Mouse (Mus musculus): ENCODE data around the gene Gm3646. TPM values are rescaled to one million over a fixed set of nuclear protein-coding genes. Genes with fewer than 3 reads are reported as not detected.

The Gm3646 gene
- polyA plus RNA-seq, 1 experiment from 2014 or later: not detected

DNA sequence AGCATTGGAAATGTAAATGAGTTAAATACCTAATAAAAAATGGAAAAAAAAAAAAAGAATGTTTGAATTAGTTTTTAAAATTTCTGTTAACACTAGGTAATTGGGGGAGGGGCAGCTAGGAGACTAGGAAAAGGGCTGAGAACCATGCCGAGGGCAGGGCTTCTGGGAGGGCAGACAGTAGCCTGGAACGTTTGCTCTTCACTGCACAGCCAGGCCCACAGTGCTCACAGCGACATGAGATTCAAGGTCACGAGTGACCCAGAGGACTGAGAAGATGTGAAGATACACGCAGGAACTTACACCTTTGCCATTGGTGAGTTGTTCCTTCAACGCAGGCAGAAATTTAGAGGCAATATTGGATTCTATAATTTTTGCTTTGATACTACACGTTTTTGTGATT, 2.2 kb downstream of the Gm3646 start:
- WGBS: 79% methylated on average over 7 of the region's 7 CpGs
- Histone ChIP-seq H3K27me3 (ENCODE audit: control insufficient read depth, insufficient read depth, low read length) (no peaks in the 10 kb centered on the region), H3K9me3 (replicated peaks; ENCODE audit: control insufficient read depth, low read length) (no peaks in the 10 kb centered on the region), H3K4me1 (ENCODE audit: control insufficient read depth, insufficient read depth, low read length) (no peaks in the 10 kb centered on the region), H3K4me3 (replicated peaks; ENCODE audit: low read length) (no peak overlapping the region), H3K27ac (ENCODE audit: low read length) (no peak overlapping the region), H3K36me3 (ENCODE audit: control insufficient read depth, insufficient read depth, low read length) (no peaks in the 10 kb centered on the region), H3K9ac (ENCODE audit: low read length) (no peak overlapping the region), H3K4me2 (ENCODE audit: low read depth, low read length) (no peak overlapping the region)
- no peak for ATAC-seq (ENCODE audit: insufficient read depth, low FRiP score)

DNA sequence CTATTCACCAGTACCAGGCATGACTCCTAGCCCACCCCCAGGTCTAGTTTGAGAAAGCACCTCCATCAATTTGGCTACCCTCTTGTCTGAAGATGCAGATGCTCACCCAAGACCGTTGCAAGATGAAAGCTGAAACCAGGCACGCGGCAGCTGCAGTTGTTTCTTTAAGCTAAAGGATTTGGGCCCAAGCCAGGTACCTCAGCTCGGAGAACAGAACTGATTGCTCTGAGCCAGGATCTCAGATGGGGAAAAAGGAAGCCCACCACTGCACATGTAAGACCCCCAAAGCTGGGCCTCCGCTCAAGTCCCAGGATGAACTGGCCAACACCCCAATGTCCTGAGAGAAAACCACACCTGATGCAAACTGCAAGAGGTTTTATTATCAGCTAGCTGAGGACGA, 7.6 kb downstream of the Gm3646 start:
- no peak overlapping the region for H3K9ac ChIP-seq (ENCODE audit: low read length)
- H3K9me3 ChIP-seq (replicated peaks; ENCODE audit: control insufficient read depth, low read length): no peaks in the 10 kb centered on the region
- no peaks in the 10 kb centered on the region for H3K4me1 ChIP-seq (ENCODE audit: control insufficient read depth, insufficient read depth, low read length)
- 70% methylated on average over 6 of the region's 6 CpGs for WGBS
- H3K36me3 ChIP-seq (ENCODE audit: control insufficient read depth, insufficient read depth, low read length): no peaks in the 10 kb centered on the region
- ATAC-seq (ENCODE audit: insufficient read depth, low FRiP score): no peak
- no peak overlapping the region for H3K27ac ChIP-seq (ENCODE audit: low read length)
- H3K27me3 ChIP-seq (ENCODE audit: control insufficient read depth, insufficient read depth, low read length): no peaks in the 10 kb centered on the region
- no peak overlapping the region for H3K4me3 ChIP-seq (replicated peaks; ENCODE audit: low read length)
- H3K4me2 ChIP-seq (ENCODE audit: low read depth, low read length): no peak overlapping the region

DNA sequence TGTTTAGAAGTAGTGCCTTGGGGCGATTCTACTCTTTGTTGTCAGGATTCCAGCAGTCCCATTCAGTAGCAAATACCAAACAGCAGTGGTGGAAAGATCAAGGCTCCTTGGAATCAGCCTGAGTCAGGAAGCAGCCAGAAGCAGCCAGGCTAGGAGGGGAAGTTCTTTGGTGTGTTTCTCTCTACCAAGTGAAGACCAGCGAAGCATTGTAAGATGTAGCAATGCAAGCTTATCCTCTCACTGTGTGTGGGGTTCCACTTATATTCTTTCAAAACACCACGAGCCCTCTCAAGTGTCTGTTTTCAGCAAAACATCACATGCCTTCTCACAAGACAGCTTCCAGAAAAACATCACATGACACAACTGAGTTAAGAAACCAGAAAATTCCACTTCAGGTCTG, 8.4 kb downstream of the Gm3646 start:
- H3K9me3 ChIP-seq (replicated peaks; ENCODE audit: control insufficient read depth, low read length): no peaks in the 10 kb centered on the region
- WGBS: 83% methylated on average over 3 of the region's 3 CpGs

DNA sequence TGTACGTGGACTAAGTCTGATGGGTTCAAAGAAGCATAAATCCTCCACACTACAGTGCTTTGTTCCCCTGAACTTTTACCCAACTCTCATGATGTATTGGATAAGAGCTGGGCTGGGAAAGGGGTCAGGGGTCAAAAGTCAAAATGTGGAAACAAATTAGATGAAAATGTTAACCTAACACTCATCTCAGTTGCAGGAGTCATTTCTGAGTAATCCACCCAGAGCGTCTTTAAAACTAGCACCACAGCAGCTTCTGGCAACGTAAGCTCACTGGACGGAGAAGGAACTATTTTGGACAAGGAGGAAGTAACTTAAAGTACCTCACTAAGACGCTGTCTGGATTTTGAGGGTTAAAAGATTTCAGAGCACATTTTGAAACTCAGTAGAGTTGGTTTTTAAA, 20.5 kb downstream of the Gm3646 start:
- H3K27ac ChIP-seq (ENCODE audit: low read length): no peak overlapping the region
- no peaks in the 10 kb centered on the region for H3K9me3 ChIP-seq (replicated peaks; ENCODE audit: control insufficient read depth, low read length)
- no peak for ATAC-seq (ENCODE audit: insufficient read depth, low FRiP score)
- no peak overlapping the region for H3K4me3 ChIP-seq (replicated peaks; ENCODE audit: low read length)
- no peak overlapping the region for H3K9ac ChIP-seq (ENCODE audit: low read length)
- no peaks in the 10 kb centered on the region for H3K4me1 ChIP-seq (ENCODE audit: control insufficient read depth, insufficient read depth, low read length)
- H3K36me3 ChIP-seq (ENCODE audit: control insufficient read depth, insufficient read depth, low read length): no peaks in the 10 kb centered on the region
- no peaks in the 10 kb centered on the region for H3K27me3 ChIP-seq (ENCODE audit: control insufficient read depth, insufficient read depth, low read length)
- no peak overlapping the region for H3K4me2 ChIP-seq (ENCODE audit: low read depth, low read length)
- WGBS: 52% methylated on average over 5 of the region's 5 CpGs

More for the DNA sequence above, 8.4 kb downstream of the Gm3646 start:
- no peaks in the 10 kb centered on the region for H3K4me1 ChIP-seq (ENCODE audit: control insufficient read depth, insufficient read depth, low read length)
- H3K4me3 ChIP-seq (replicated peaks; ENCODE audit: low read length): no peak overlapping the region
- ATAC-seq (ENCODE audit: insufficient read depth, low FRiP score): no peak
- H3K9ac ChIP-seq (ENCODE audit: low read length): no peak overlapping the region
- no peak overlapping the region for H3K27ac ChIP-seq (ENCODE audit: low read length)
- no peaks in the 10 kb centered on the region for H3K27me3 ChIP-seq (ENCODE audit: control insufficient read depth, insufficient read depth, low read length)
- H3K4me2 ChIP-seq (ENCODE audit: low read depth, low read length): no peak overlapping the region
- no peaks in the 10 kb centered on the region for H3K36me3 ChIP-seq (ENCODE audit: control insufficient read depth, insufficient read depth, low read length)

DNA sequence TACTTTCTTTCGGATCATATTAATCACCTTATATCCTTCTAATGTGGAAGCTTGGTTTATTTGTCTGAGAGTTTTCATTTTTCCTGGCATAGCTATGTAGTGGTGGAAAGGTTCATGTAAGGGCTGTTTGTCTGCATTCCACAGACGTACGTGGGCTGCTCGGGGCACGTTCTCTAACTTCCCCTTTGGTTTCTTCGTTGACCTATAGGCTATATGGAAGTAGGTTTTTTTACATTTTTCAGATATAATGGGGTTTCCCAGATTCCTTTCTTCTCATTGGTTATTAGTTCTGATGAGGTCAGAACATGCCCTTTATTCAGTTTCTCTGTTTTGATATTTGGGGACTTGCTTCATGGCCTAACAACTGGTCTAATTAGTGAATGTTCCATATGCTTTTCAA, 23.3 kb downstream of the Gm3646 start:
- WGBS: 80% methylated on average over 6 of the region's 6 CpGs
- ATAC-seq (ENCODE audit: insufficient read depth, low FRiP score): no peak
- H3K36me3 ChIP-seq (ENCODE audit: control insufficient read depth, insufficient read depth, low read length): no peaks in the 10 kb centered on the region

DNA sequence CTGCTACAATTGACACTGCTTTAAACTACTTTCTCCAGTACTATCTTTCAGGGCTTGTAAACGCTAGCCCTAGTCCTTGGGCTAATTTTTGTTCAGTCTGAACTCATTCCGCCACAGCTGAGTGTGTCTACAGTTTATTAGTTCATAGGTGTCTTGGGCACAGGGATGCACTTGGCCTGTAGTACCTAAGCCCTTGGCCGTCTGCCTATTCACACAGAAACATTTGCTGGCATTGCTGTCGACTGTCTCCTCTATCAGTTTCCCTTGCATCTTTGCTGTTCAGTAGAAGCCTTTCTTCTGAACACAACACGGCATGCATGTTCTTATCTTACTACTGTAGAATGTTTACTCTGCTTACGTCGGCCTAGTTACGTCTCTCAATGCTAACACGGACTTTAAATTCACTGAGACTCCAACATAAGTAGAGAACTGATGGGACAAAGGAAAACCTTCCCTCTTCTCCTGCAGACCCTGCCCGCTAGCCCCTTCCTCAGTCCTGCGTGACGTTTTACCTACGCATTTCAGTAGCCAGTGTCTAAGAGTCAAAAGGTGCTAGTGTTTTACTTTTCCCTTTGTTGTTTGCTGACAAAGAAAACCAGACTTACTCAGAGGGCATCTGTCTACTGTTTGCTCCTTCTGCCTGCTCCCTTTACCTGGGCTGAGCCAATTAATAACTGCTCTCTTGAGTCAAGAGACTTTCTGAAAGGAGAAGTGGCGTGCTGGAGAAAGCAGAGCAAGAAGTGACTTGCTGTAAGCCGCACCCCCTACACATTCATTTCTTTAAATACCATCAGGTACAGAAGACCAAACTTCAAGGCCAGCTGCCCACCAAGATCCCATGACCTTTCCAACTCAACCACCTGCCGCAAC, 25.8 kb downstream of the Gm3646 start:
- Histone ChIP-seq H3K9me3 (replicated peaks; ENCODE audit: control insufficient read depth, low read length) (no peaks in the 10 kb centered on the region), H3K4me2 (ENCODE audit: low read depth, low read length) (0 out of 2 replicates have a peak overlapping the region, but pooled peaks have one; percentile 12), H3K9ac (ENCODE audit: low read length) (no peak overlapping the region), H3K27me3 (ENCODE audit: control insufficient read depth, insufficient read depth, low read length) (no peaks in the 10 kb centered on the region), H3K36me3 (ENCODE audit: control insufficient read depth, insufficient read depth, low read length) (no peaks in the 10 kb centered on the region), H3K4me3 (replicated peaks; ENCODE audit: low read length) (no peak overlapping the region), H3K4me1 (ENCODE audit: control insufficient read depth, insufficient read depth, low read length) (peaks cover 6% of the 10 kb centered on the region; the same call in 1 of the 2 replicates), H3K27ac (ENCODE audit: low read length) (peak overlapping the region; percentile 84)
- 63% methylated on average over 16 of the region's 16 CpGs for WGBS
- peak; percentile 56; the same call in 1 of the 2 replicates for ATAC-seq (ENCODE audit: insufficient read depth, low FRiP score)

More for the DNA sequence above, 23.3 kb downstream of the Gm3646 start:
- no peak overlapping the region for H3K9ac ChIP-seq (ENCODE audit: low read length)
- peaks cover 6% of the 10 kb centered on the region; the same call in 1 of the 2 replicates for H3K4me1 ChIP-seq (ENCODE audit: control insufficient read depth, insufficient read depth, low read length)
- H3K4me3 ChIP-seq (replicated peaks; ENCODE audit: low read length): no peak overlapping the region
- H3K4me2 ChIP-seq (ENCODE audit: low read depth, low read length): no peak overlapping the region
- no peak overlapping the region for H3K27ac ChIP-seq (ENCODE audit: low read length)
- H3K9me3 ChIP-seq (replicated peaks; ENCODE audit: control insufficient read depth, low read length): no peaks in the 10 kb centered on the region
- no peaks in the 10 kb centered on the region for H3K27me3 ChIP-seq (ENCODE audit: control insufficient read depth, insufficient read depth, low read length)

DNA sequence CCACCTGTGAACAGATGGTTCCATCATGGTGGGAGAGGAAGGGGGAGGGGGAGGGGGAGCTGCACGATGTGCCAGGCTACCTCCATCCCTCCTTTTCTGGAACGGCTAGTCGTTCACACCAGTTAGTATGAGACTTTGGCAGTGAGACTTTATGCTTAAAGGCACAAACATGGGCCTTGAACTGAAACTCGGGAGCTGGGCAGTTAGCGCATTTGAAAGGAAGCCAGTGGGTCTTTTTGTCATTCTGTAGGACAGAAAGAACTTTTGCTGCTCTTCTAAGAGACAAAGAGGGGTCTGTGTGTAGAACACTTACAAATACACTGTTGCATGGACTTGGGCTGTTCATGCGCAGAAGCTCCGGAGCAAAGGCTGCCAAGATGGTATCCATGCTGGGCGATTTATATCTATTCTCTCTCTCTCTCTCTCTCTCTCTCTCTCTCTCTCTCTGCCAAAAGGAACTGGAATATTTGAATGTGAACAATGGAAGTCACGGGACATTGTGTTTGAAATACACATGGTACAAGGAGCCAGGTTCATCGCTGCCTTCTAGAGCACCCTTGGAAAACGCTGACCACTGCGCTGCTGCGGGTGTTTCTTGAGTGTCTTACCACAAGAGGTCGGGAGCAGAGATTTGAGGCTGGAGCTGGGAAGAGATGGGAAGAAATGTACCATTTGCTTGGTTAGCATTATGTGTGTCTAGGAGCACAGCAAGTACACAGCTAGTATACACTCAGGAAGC, 31.0 kb downstream of the Gm3646 start:
- Histone ChIP-seq H3K4me3 (replicated peaks; ENCODE audit: low read length) (no peak overlapping the region), H3K4me1 (ENCODE audit: control insufficient read depth, insufficient read depth, low read length) (peaks cover 8% of the 10 kb centered on the region; the same call in 1 of the 2 replicates), H3K9ac (ENCODE audit: low read length) (no peak overlapping the region), H3K4me2 (ENCODE audit: low read depth, low read length) (no peak overlapping the region), H3K9me3 (replicated peaks; ENCODE audit: control insufficient read depth, low read length) (no peaks in the 10 kb centered on the region), H3K27me3 (ENCODE audit: control insufficient read depth, insufficient read depth, low read length) (no peaks in the 10 kb centered on the region), H3K27ac (ENCODE audit: low read length) (no peak overlapping the region), H3K36me3 (ENCODE audit: control insufficient read depth, insufficient read depth, low read length) (no peaks in the 10 kb centered on the region)
- no peak for ATAC-seq (ENCODE audit: insufficient read depth, low FRiP score)
- 75% methylated on average over 14 of the region's 14 CpGs for WGBS

DNA sequence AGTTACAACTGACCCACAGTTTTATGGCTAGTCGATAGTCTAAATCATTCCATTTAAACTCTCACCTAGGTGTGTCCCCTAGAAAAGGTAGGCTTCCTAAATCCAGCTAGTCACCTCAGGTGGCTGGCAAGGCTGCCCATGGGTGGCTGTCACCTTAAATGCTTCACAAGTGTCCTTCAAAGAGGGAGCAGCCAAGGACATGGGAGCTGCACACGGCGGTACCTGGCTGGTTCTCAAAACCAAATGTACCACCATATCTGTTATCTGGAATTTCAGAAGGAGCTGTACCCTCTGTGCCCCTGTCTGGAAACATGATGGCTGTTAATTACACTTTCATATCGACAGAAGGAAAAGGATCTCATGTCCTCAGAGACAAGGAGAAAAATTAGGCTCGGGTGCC, 31.6 kb downstream of the Gm3646 start:
- no peak overlapping the region for H3K4me3 ChIP-seq (replicated peaks; ENCODE audit: low read length)
- H3K4me1 ChIP-seq (ENCODE audit: control insufficient read depth, insufficient read depth, low read length): peaks cover 6% of the 10 kb centered on the region; the same call in 1 of the 2 replicates
- no peaks in the 10 kb centered on the region for H3K9me3 ChIP-seq (replicated peaks; ENCODE audit: control insufficient read depth, low read length)
- 75% methylated on average over 5 of the region's 5 CpGs for WGBS
- H3K27ac ChIP-seq (ENCODE audit: low read length): no peak overlapping the region
- no peaks in the 10 kb centered on the region for H3K36me3 ChIP-seq (ENCODE audit: control insufficient read depth, insufficient read depth, low read length)
- no peak overlapping the region for H3K4me2 ChIP-seq (ENCODE audit: low read depth, low read length)
- no peak overlapping the region for H3K9ac ChIP-seq (ENCODE audit: low read length)
- ATAC-seq (ENCODE audit: insufficient read depth, low FRiP score): no peak
- no peaks in the 10 kb centered on the region for H3K27me3 ChIP-seq (ENCODE audit: control insufficient read depth, insufficient read depth, low read length)

All from stomach, embryonic 16.5 days (tissue).